Mouse (Mus musculus): ENCODE results near the gene Gfm1.

DNA sequence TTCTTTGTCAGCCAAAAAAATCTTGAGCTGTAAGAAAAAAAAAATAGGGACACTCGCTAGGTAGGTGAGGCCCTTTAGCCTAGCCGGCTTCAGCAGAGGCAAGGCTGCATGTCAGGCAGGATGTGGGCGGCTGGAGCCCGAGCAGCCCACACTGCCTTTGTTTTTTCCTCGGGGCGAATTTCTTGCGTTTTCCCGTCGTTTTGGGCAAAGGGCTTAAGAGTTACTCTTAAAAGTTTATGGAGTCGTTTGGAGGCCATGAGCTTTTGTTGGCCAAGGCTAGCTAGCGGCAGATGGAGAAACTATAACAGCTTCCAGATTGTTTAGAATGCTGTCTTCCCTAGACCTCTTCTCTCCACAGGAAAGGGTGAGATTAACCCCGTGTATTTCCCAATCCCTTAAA, 33.1 kb downstream of the Gfm1 start:
- no peak for TF ChIP-seq CTCF (IDR thresholded peaks at IDR 0.05; ENCODE audit: low read depth, low read length)
- no peak for TF ChIP-seq GATA1 (IDR thresholded peaks at IDR 0.05; ENCODE audit: borderline replicate concordance, low read length)
- no peak for TF ChIP-seq TAL1 (conservative IDR thresholded peaks at IDR 0.05; ENCODE audit: low read depth, low read length)
- no peak for TF ChIP-seq POLR2AphosphoS5 (IDR thresholded peaks at IDR 0.05; ENCODE audit: insufficient replicate concordance, low read depth, low read length)
